Mouse (Mus musculus) layer of hippocampus, adult 8-10 months (tissue): ENCODE results near the gene Ubl4b. TPM values are rescaled to one million over a fixed set of nuclear protein-coding genes. Genes with fewer than 3 reads are reported as not detected.
A peak's percentile ranks its signal among the peaks of the same experiment; 100 is the strongest.

Source experiments
- DNase-seq, 2 experiments: peaks; one replicate each; pipeline ENCODE4 v3.0.0; 2022; ENCODE audit warnings: low spot score in 2 of 2
- total RNA-seq, 4 experiments: library from RNA; stranded (reverse); gene quantifications; 2 replicates each; pipeline ENCODE4 v1.2.4; 2022

Gene Ubl4b
- total RNA-seq, 4 experiments from 2014 or later: not detected

- no peak for DNase-seq
Measured at GRCm38 (mm10) chr3:107524547-107524946, 30.3 kb downstream of the Ubl4b start.

- DNase-seq: no peak
Measured at GRCm38 (mm10) chr3:107520931-107521330, 33.9 kb downstream of the Ubl4b start.

GRCm38 (mm10) chr3:107517631-107518108, 37.2 kb downstream of the Ubl4b start, which contains the start of gene Slc6a17:
Gene Slc6a17 (minus strand): TSS chr3:107518018.
- peak; percentile 56 to 82 for DNase-seq

GRCm38 (mm10) chr3:107516776-107517630, 37.9 kb downstream of the Ubl4b start:
- DNase-seq: no peak

- DNase-seq: no peak
Measured at GRCm38 (mm10) chr3:107515989-107516388, 38.9 kb downstream of the Ubl4b start.

- DNase-seq: no peak
Measured at GRCm38 (mm10) chr3:107511416-107511815, 43.5 kb downstream of the Ubl4b start.

GRCm38 (mm10) chr3:107508696-107509095, 46.2 kb downstream of the Ubl4b start:
- DNase-seq: no peak

- DNase-seq: no peak
Measured at GRCm38 (mm10) chr3:107507966-107508365, 46.9 kb downstream of the Ubl4b start.

- DNase-seq: no peak
Measured at GRCm38 (mm10) chr3:107506531-107506930, 48.3 kb downstream of the Ubl4b start.

GRCm38 (mm10) chr3:107505464-107506367, 49.2 kb downstream of the Ubl4b start:
- DNase-seq: no peak

GRCm38 (mm10) chr3:107504542-107504941, 50.3 kb downstream of the Ubl4b start:
- no peak for DNase-seq

GRCm38 (mm10) chr3:107503716-107504115, 51.2 kb downstream of the Ubl4b start:
- no peak for DNase-seq

Other genes with a start within 250 kb of the Ubl4b start
- gene Rbm15, start 221.4 kb downstream of the Ubl4b start, total RNA-seq: 10 to 100 TPM; 26.1 to 29.9 (median 28.4) TPM
- 10 to 100 TPM; 51.8 to 70.3 (median 61.7) TPM for gene Kcnc4, start 95.5 kb downstream of the Ubl4b start, total RNA-seq
- gene Slc6a17, start 37.1 kb downstream of the Ubl4b start, total RNA-seq: 100 to 1,000 TPM; 272 to 323 (median 290) TPM
- gene Alx3, start 40.0 kb upstream of the Ubl4b start, total RNA-seq: 1 to 10 TPM in 1 of 4 experiments, under 1 TPM in 2, not detected in 1; 0.45 to 1.4 (median 0.83) TPM
- gene Gm10961, start 76.2 kb upstream of the Ubl4b start, total RNA-seq: not detected
- 10 to 100 TPM; 68.0 to 82.8 (median 70.7) TPM for gene Strip1, start 76.6 kb upstream of the Ubl4b start, total RNA-seq
- gene Ahcyl1, start 141.5 kb upstream of the Ubl4b start, total RNA-seq: 100 to 1,000 TPM; 302 to 352 (median 331) TPM
- gene Csf1, start 205.4 kb upstream of the Ubl4b start, total RNA-seq: 10 to 100 TPM; 24.9 to 58.2 (median 39.9) TPM